Mouse (Mus musculus): ENCODE results near the gene Esr2. TPM values are rescaled to one million over a fixed set of nuclear protein-coding genes. Genes with fewer than 3 reads are reported as not detected.

Esr2 gene
- 0.26 and 0.47 TPM in 2 replicates for polyA plus RNA-seq (2012; rRNA removed)

DNA sequence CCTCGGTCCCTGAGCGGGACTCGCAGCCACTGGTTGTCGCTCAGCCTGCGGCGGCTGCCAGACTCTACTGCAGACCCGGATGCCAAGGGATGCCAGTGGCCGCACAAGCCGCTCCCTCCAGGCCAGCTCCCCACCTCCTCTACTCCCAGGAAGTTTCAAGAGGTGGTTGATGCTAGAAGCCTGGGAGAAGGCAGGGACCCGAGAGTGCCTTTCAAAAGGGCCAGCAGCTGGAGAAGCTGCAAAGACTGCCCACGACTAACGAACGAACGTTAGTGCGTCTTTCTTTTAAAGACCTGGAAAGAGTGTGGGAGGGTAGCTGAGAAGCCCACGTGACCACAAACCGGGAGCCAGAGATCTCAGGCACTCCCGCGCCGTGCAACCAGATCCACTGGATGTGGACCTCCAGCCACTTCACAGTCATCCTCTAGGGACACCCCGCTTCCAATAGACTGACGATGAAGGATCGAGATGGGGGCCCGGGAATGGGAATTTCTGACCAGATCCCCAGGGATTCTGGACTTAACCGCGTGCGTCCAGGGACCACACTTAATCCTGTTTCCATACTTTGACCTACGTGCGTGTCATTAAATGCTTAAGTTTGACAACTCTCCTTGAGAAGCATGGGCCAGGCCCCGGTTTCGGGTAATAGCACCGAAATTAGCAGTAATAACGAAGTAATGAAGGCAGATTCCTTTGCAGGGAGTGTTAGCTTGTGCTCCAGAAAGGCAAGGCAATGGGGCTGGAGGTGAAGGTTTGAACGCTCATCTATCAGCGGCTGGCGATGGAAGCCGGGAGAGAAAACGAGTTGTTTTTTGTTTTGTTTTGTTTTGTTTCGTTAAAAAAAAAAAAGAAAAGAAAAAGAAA is at the start of gene Esr2:
Esr2 (minus strand) TSS at position 260 of the 864 bp plus-strand sequence.

Other genes starting within 250 kb of the Esr2 start
- gene Tex21, start 69.5 kb upstream of the Esr2 start, polyA plus RNA-seq (2012; rRNA removed), result 0.05 TPM in 1 of 2 replicates, not detected in the other
- 44.7 and 52.2 TPM in 2 replicates for gene Mthfd1, start 78.0 kb upstream of the Esr2 start, polyA plus RNA-seq (2012; rRNA removed)
- gene Akap5, start 147.6 kb upstream of the Esr2 start, polyA plus RNA-seq (2012; rRNA removed), result 4.9 and 6.8 TPM in 2 replicates
- gene Zbtb25, start 192.3 kb upstream of the Esr2 start, polyA plus RNA-seq (2012; rRNA removed), result 14.5 and 19.7 TPM in 2 replicates
- gene Zbtb1, start 193.0 kb upstream of the Esr2 start, polyA plus RNA-seq (2012; rRNA removed), result 5.1 and 6.7 TPM in 2 replicates
- gene Hspa2, start 226.9 kb upstream of the Esr2 start, polyA plus RNA-seq (2012; rRNA removed), result 4.7 and 5.1 TPM in 2 replicates
- gene Ppp1r36, start 240.3 kb upstream of the Esr2 start, polyA plus RNA-seq (2012; rRNA removed), result 0.62 and 1.5 TPM in 2 replicates

Data from central nervous system, embryonic 11.5 days (tissue).